Mouse (Mus musculus) lung, embryonic 15.5 days (tissue): ENCODE data around the gene Bves. TPM values are rescaled to one million over a fixed set of nuclear protein-coding genes. Genes with fewer than 3 reads are reported as not detected.

Experiments used
- polyA plus RNA-seq: library from polyadenylated mRNA; unstranded; fragments of >200 nt; fragmentation: Nextera tagmentation; extraction: Ambion mirVana; gene quantifications from 2 replicates; pipeline ENCODE4 v1.2.1, GENCODE M21; 2015

Bves gene
- polyA plus RNA-seq, 1 experiment from 2014 or later: 2.7 TPM

Other genes with a start within 250 kb of the Bves start
- 0.97 and 1.5 TPM in 2 replicates for gene Popdc3, start 157.7 kb upstream of the Bves start, polyA plus RNA-seq
- 0.72 and 0.92 TPM in 2 replicates for gene Lin28b, start 150.6 kb downstream of the Bves start, polyA plus RNA-seq
- 19.8 and 22.2 TPM in 2 replicates for gene Hace1, start 242.1 kb downstream of the Bves start, polyA plus RNA-seq